Mouse (Mus musculus): ENCODE results near the gene Tmem268.

Gene Tmem268

GRCm38 (mm10) chr4:63558407-63559081, at the start of gene Tmem268:
Tmem268 (plus strand) TSS chr4:63558781.
- no peak for DNase-seq (ENCODE audit: low read depth)

DNA sequence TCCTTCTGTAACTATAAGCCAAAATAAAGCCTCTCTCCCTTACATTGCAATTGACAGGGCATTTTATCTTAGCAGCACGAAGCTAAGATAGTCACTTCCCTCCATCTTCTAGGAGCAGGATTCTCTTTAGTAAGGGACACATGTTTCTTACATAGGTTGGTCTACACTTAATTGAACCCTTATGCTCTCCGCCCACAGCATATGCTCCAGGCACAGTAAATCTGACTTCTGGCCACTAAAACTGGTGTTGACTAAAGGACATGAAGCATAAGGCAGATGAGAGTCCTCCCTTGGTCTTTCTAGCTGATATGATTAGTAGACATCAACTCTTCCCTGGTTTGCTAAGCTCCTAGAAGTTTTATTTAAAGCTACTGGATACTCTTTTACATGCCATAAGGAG, 45.7 kb upstream of the Tmem268 start:
- DNase-seq (ENCODE audit: low read depth), result no peak

DNA sequence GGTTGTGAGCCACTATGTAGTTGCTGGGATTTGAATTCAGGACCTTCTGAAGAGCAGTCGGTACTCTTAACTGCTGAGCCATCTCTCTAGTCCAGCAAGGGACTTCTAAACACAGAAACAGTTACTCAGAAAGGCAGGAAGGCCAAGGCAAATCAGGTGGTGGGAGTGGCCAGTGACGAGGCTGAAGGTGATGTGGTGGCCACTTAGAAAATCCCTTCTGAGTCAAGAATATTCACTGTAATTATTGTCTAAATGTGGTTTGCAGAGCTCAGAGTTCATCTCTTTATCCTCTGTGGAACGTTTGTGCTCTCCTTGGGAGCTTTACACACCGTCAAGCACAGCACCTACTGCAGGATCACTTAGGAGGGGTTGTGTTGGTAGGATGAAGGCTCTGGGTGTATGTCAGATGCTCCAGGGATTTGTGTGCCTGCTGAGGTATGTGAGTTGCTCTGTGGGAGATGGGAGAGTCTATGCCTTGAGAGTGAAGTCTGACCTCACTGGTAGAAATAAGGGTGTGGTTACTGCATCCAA, 44.1 kb upstream of the Tmem268 start:
- DNase-seq (ENCODE audit: low read depth), result no peak

GRCm38 (mm10) chr4:63515021-63515420, 43.6 kb upstream of the Tmem268 start:
- DNase-seq (ENCODE audit: low read depth), result no peak

DNA sequence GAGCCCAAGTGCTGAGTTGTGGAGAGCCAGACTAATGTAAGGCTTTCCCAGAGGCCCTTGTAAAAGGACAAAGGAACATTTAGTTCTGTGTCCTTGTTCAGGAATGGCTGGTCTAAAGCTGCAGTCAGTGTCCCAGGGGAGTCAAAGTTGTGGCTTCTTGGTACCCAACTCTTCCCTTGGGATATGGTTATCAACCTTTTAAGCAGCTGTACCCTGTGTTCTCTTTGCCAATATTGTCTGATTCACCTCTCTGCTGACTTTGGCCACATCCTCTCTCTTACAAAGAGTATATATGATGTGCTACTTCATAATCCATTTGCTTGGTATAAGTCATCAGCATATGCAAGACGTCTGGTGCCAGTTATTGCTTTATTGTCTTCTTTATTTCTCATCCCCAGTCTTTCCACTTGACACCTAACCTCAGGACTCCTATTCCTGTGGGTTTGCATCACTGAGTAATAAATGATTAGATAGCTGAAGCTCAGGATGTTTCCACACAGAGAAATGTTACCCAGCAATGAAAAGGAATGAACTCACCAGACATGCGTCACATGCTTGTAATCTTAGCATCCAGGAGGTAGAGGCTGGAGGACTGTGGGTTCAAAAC, 36.7 kb upstream of the Tmem268 start:
- no peak for DNase-seq (ENCODE audit: low read depth)

- DNase-seq (ENCODE audit: low read depth), result no peak
These were observed 33.1 kb upstream of the Tmem268 start for GRCm38 (mm10) chr4:63525514-63525913.

- DNase-seq (ENCODE audit: low read depth), result no peak
These were observed 29.6 kb upstream of the Tmem268 start for GRCm38 (mm10) chr4:63528946-63529345.

DNA sequence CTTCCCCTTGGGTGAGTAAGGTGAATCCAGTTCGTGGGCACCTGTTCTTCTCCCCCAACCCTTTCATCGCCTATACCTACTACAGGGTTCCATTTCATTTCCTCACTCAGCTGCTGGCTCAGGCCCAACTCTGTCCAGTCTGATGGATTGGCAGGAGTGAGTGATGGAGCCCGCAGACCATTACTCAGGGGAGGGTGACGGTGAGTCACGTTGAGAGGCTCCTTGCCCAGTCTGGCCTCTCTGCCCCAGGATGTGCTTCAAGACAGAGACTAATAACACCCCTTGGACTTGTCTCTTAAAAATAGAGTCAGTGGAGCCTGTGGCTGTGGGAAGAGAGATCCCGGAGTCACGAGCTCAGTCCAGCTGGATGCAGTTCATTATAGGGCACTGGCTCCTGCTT, 28.2 kb upstream of the Tmem268 start:
- no peak for DNase-seq (ENCODE audit: low read depth)

DNA sequence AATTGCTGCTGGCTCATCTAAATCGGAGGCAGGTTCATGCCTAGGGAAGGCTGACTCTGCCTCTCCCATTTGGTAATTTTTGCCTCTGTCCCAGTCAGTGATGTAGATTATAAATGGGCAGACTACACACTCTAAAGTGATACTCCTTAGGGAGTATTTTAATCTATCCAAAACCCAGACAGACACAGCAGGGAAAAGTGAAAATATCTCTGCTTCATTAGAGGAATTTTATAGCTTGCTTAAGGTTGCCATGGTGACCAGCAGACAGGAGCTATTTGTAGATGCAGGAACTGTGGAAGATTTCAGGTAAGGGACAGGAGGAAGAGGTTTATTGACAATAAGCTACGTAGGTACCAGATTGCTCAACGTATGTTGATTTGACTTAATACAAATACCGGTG, 21.0 kb upstream of the Tmem268 start:
- DNase-seq (ENCODE audit: low read depth), result no peak

DNA sequence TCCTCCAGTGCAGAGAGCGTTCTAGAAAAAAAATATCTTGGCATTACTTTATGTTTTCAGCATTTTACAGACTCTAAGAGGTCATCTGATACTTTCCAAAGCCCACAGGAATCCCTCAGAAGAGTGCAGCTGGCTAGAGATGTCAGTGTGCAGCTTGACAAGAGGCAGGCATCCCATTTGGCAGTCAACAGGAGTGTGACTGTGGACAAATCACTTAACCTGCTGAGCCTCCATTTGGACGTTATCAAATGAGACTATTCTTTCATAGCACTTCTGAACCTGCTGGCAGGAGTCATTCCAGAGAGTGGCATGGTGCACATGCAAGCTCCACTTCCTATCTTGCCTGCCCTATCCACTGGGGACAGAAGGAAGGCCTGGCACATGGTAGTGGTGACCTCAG, 16.4 kb upstream of the Tmem268 start:
- DNase-seq (ENCODE audit: low read depth), result no peak

DNA sequence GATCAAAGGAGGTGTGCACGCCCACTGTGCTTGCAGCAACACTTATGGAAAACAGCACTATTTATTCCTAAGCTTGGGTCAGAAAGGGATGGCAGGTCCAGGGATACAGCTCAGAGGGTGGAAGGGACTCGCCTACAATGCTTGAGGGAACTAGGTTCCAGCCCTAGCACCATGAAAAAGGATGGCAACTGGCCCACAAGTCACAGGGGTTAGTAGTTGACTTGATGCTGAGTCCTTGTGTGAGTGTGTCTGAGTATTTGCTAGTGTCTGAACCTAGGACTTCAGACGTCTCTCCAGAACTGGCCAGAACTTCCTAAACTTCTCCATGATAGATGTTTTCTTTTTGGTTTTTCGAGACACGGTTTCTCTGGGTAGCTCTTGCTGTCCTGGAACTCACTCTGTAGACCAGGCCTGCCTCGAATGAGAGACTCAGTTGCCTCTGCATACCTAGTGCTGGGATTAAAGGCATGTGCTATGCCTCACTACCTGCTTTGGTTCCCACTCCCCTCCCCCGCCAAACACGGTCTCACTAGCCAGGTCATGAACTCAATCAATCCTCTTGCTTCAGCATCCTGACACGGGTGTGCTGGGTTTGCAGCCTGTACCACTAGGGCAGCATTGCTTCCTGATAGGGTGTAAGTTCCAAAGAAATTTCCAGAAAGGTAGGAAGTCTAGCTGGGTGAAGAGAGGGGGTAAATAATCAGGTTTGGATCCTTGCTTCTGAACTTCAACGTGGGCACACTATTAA, 14.7 kb upstream of the Tmem268 start:
- DNase-seq (ENCODE audit: low read depth), result no peak

DNA sequence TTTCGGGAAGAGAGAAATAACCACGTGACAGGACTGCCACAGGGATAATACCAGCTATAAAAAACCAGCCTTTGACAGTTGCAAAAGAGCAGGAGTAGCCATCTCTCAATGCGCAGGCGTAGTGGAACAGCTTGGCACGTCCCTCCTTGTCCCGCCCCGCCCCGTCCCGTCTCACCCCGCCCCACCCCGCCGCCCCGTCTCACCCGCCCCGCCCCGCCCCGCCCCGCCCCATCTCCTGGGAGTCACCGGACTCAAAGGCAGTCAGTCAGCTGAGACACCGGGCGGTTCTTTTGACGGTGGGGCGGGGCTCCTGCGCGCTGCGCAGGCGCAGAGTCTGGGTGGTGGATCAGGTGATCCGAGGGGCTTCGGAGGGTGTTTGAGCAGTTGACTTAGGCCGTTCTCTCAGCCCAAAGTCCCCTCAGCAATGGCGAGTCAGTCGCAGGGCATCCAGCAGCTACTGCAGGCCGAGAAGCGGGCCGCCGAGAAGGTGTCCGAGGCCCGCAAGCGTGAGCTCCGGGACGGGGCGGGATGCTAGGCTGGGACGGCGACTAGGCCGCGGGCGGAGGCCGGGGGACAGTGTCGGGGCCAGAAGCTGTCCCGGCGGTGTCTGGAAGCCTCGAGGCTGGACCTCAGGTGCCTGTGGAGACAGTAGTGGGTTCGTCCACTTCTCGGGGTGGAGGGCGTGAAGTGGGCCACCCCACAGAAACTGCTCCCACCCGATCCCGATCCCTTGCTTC, 13.9 kb upstream of the Tmem268 start, which contains the start of gene Atp6v1g1:
Gene Atp6v1g1, plus strand, starts transcription at position 279 of the 737 bp plus-strand sequence.
- peak; percentile 86 for DNase-seq (ENCODE audit: low read depth)

DNA sequence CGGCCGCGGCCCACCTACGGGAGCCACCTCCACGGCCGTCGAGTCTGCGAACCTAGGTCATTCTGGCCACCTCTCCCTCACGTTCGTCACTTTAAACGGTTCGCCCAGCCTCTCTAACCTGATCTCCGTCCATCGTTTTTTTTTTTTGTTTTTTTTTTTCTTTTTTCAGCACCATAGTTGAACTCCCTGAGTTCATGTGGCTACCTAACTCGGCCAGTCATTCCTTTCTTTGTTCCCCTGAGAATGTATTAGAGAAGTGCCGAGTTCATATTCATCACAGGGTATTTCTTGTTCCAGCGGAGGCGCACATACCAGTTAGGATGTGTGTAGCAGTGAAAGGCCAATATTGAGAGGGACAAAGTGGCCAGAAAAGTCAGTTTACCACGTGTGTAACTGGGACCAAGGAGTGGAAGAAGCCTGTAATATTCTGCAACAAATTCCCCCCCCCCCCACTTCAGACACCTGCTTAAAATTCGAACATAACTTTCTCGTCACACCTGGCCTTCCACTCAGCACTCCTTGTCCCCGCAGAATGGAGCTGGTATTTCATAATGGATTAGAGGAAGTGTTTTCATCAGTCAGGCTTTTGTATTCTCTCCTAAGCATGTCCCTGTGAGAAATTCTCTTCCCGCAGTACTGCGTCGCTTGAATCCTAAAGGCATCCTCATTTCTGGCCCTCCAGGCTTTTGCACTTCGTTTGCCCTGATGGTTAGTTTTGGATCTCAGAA, 13.2 kb upstream of the Tmem268 start:
- DNase-seq (ENCODE audit: low read depth), result no peak

DNA sequence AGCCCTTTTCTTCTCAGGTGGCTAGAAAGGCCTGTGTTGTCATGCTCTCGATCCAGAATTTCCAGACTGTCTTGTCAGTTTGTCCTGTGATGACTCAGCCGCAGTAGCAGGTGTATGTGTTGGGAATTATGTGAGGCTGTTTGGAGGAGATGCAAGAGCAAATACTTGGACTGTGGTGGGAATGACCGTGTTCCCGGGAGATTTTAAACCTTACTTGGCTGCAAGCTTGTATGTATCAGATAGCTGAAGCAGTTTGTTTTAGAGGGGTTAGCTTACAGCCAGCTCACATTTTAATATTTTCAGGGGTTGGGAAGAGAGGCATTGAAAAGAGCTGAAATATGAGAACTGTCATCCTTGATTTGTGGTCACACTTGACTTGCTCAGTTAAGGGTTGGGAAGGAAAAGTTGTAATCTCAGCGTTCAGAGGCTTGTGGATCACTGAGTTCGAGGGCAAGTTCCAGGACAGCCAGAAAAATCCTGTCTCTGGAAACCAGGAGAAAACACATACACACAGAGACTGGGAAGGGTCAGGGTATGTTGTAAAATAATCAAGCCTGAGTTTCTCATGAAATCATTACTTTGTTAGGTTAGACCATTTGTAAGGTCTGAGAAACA, 12.0 kb upstream of the Tmem268 start:
- DNase-seq (ENCODE audit: low read depth), result no peak

DNA sequence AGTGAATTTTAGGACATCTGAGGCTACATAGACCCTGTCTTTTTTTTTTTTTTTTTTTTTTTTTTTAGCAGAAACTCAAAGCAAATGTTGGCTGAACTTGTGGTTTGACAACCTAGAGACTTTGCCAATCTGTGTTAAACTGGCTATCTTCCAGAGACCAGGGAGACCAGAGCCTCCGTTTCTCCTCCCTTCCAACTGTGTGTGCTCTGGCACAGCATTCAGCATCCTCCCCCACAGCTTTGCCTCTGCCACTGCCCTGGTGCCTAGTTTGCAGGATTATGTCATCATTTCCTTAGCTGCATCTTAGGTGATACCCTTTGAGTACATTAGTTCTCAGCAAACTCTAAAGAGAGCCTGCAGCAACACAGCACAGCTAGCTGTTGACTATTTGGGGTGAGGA, 10.8 kb upstream of the Tmem268 start:
- no peak for DNase-seq (ENCODE audit: low read depth)

GRCm38 (mm10) chr4:63548491-63548890, 10.1 kb upstream of the Tmem268 start:
- no peak for DNase-seq (ENCODE audit: low read depth)

- DNase-seq (ENCODE audit: low read depth), result no peak
These were observed 7.7 kb upstream of the Tmem268 start for GRCm38 (mm10) chr4:63550908-63551307.

DNA sequence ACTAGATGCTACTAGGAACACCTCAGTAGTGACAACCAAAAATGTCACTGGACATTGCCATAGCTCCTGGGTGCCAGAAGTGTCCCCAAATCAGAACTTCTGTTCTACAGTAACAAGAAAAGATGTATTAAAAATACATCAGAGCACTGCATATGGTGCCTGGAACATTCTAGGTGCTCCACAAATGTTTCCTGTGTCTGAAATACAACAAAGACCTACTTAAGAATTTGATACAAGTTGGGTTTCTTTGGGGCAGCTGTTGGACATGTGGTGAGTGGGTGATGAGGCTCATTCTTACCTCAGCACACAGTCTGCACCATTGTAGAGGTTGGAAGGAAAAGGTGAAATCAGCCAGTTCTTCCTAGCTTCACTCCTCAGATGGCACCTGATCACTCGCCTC, 5.7 kb upstream of the Tmem268 start:
- DNase-seq (ENCODE audit: low read depth), result no peak

DNA sequence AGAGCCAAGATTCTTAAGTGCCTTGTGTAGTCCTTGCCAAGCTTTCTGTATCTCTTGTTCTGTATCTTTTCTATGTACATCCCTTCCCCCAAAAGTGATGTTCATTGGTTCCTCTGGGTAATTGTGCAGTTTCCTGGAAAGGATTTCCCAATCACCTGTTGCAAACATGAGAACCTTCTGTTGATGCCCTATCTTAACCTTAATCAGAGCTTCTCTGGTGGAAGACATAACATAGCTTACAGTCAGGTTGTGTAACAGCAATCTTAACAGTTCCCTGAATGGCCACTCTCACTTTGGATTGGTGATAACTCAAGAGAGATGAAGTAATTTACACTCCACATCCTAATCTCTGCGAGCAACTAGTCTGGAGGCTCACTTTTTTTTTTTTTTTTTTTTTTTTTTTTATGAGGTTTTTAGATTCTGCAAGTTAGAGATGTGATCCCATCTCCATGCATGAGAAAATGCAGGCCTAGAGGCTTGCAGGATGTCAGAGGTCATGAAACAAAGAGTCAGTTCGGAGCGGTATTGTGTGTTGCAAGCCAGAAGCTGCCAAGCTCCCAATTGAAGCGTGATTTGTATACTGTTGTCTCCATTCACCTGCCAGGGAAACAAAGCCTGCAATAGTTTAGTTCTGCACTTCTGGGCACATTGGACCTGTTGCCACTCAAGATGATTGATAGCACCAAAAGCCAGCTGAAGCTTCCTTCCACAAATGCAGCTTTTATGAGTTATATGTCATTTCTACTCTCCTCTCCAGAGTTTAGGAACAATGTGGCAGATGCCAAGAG, 4.6 kb upstream of the Tmem268 start:
- DNase-seq (ENCODE audit: low read depth), result no peak

DNA sequence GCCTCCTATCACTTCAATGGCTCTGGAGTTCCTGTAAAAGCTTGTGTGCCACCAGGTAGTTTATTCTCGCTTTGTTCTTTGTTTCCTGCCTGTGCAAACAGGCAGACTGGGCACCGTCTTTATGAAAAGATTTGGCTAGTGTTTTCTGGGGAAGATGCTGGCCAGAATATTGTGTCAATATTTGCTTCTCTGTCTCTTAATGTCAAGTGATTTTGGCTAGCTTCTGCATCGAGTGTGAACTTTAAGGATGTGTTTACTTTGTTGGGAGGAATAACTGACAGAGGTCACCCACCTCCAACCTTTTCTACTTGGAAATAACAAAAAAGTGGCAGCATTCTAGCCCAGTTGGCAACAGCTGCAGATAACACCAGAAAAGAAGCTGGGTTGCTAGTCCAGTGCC, 4.0 kb upstream of the Tmem268 start:
- DNase-seq (ENCODE audit: low read depth), result no peak

Data from fibroblast of lung, adult 2 months (primary cell).